ENCODE assay signal across 8 mouse cellular contexts in the genomic region with DNA sequence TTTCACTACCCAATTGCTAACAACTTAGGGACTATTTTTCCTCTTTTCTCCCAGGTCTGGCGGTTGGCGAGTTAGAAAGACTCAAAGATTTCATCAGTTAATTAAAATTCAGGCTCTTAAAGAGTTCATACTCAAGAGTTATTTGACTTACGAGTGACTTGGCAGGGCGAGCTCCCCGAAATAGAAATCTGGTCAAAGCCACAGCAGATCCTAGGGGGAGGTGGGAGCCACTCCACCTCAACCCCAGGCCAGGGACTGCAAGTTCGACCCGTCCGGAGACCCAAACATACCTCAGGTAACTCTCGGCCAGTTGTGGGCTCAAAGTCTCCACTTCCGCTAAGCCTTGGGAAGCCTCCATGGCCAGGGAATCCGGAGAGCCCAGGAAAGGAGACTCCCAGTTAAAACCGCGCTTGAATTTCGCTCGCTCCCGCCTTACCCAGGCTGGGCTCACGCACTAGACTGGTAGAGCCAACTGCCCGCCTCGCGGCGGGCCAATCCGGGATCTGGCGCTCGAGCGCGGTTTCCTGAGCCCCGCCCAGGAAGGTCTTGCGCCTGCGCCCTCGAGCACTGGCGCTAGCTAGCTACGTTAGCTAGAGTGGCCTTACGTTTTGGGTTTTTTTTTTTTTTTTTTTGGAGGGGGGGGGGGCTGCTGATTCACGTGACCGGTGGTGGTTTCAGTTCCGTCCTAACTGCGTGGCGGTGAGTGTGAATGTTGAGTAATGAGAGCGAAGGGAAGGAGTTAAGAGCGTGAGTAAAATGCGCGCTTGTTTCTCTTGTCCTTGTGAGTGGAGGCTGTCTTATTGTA. TPM values are rescaled to one million over a fixed set of nuclear protein-coding genes. Genes with fewer than 3 reads are reported as not detected.
DNase-seq lines count a peak whose midpoint lies in the region; ATAC-seq and TF ChIP-seq lines count a peak whose summit lies in the region.

A gene (minus strand): TSS at position 474 of the 805 bp plus-strand sequence.

- H3K9ac ChIP-seq in CH12.LX (ENCODE audit: insufficient read depth, low read depth) = peak within 1 kb of the TSS; percentile 87
- H3K9ac ChIP-seq in forebrain, embryonic 12.5 days = peak within 1 kb of the TSS; percentile 56
- peak within 1 kb of the TSS; percentile 70 for H3K9ac ChIP-seq in liver, postnatal 0 days (replicated peaks)
- no peak within 1 kb of the TSS; the same call in 1 of the 2 replicates for H3K9ac ChIP-seq in neural tube, embryonic 14.5 days (replicated peaks; ENCODE audit: low read depth, low read length)

- 21% methylated on average over 41 of the region's 42 CpGs for WGBS in forebrain, embryonic 12.5 days
- 11% methylated on average over 42 of the region's 42 CpGs for WGBS in large intestine, adult 2 months
- WGBS in liver, postnatal 0 days (ENCODE audit: insufficient replicate concordance) = 16% methylated on average over 42 of the region's 42 CpGs
- 10% methylated on average over 41 of the region's 42 CpGs for WGBS in neural tube, embryonic 14.5 days

- TF ChIP-seq EP300 in CH12.LX (IDR thresholded peaks at IDR 0.05; ENCODE audit: low read length) = 0 out of 2 replicates have a peak, but pooled peaks have one; percentile 49
- peak; percentile 36; the same call in 1 of the 2 replicates for TF ChIP-seq EP300 in liver, postnatal 0 days (IDR thresholded peaks at IDR 0.05; ENCODE audit: low read depth)

- in situ Hi-C loops in CH12.LX (cut with MboI; ENCODE audit: low pct_ligation_motif_present, low pct_unique_long_range_greater_than_20kb, low sequenced_read_pairs) = no loop called here

- DNase-seq in CH12.LX (ENCODE audit: extremely low read depth) = peak; percentile 86
- peak; percentile 82 for DNase-seq in c-Kit-positive CD71-positive TER-119-negative erythroid progenitor cells, embryonic 14.5 days (ENCODE audit: low read depth)
- peak; percentile 93 to 94 for DNase-seq in heart, postnatal 10 days
- peak; percentile 51 for DNase-seq in large intestine, adult 2 months (ENCODE audit: low read depth, low spot score)
- DNase-seq in liver, postnatal 0 days = peak; percentile 91
- peak; percentile 93 for DNase-seq in testis, postnatal 10 days (ENCODE audit: low spot score)

- peak; percentile 99 for ATAC-seq in forebrain, embryonic 12.5 days (ENCODE audit: low FRiP score)
- ATAC-seq in liver, postnatal 0 days = peak; percentile 100
- peak; percentile 99 for ATAC-seq in neural tube, embryonic 14.5 days (ENCODE audit: low read depth)

- no peak for TF ChIP-seq RAD21 in CH12.LX (IDR thresholded peaks at IDR 0.05; ENCODE audit: low read depth, low read length)

- H3K27me3 ChIP-seq in CH12.LX (replicated peaks) = no peaks in the 10 kb centered on the region
- no peaks in the 10 kb centered on the region for H3K27me3 ChIP-seq in forebrain, embryonic 12.5 days
- H3K27me3 ChIP-seq in liver, postnatal 0 days (ENCODE audit: insufficient read depth, low read length) = no peaks in the 10 kb centered on the region
- H3K27me3 ChIP-seq in neural tube, embryonic 14.5 days (ENCODE audit: control insufficient read depth, insufficient read depth, low read length) = no peaks in the 10 kb centered on the region

- no peaks in the 10 kb centered on the region for H3K9me3 ChIP-seq in CH12.LX (replicated peaks; ENCODE audit: low read length)
- H3K9me3 ChIP-seq in forebrain, embryonic 12.5 days = no peaks in the 10 kb centered on the region
- H3K9me3 ChIP-seq in liver, postnatal 0 days (ENCODE audit: low read length) = no peaks in the 10 kb centered on the region
- no peaks in the 10 kb centered on the region for H3K9me3 ChIP-seq in neural tube, embryonic 14.5 days (ENCODE audit: control insufficient read depth, low read length)

- intact Hi-C loops in heart, postnatal 10 days (cut with DNase I) = loop anchor here (2.0 kb wide), 1 partner anchor 32 kb away; a partner anchor contains a TSS

- peak within 1 kb of the TSS; percentile 68; the same call in 1 of the 2 replicates for H3K27ac ChIP-seq in CH12.LX (ENCODE audit: insufficient read depth, low read depth)
- H3K27ac ChIP-seq in forebrain, embryonic 12.5 days = peak within 1 kb of the TSS; percentile 69; the same call in 1 of the 2 replicates
- peak within 1 kb of the TSS; percentile 88 for H3K27ac ChIP-seq in liver, postnatal 0 days (ENCODE audit: low read depth)
- peak within 1 kb of the TSS; percentile 66 for H3K27ac ChIP-seq in neural tube, embryonic 14.5 days (ENCODE audit: low read depth, low read length)

- peak within 1 kb of the TSS; percentile 49 to 86 (median 65) for H3K4me3 ChIP-seq in CH12.LX (replicated peaks in 1 of 3; ENCODE audit: low read depth in 2 of 3, low read length in 2 of 3, poor library complexity in 1 of 3)
- peak within 1 kb of the TSS; percentile 50 for H3K4me3 ChIP-seq in forebrain, embryonic 12.5 days (replicated peaks)
- H3K4me3 ChIP-seq in liver, postnatal 0 days (ENCODE audit: low read depth, low read length) = peak within 1 kb of the TSS; percentile 56
- peak within 1 kb of the TSS; percentile 31 for H3K4me3 ChIP-seq in neural tube, embryonic 14.5 days (ENCODE audit: low read depth, low read length)

- peaks cover 0 to 12% of the 10 kb centered on the region in 2 experiments for H3K36me3 ChIP-seq in CH12.LX (replicated peaks in 1 of 2; ENCODE audit: control insufficient read depth in 1 of 2, insufficient read depth in 1 of 2, low read length in 1 of 2)
- H3K36me3 ChIP-seq in forebrain, embryonic 12.5 days (replicated peaks) = no peaks in the 10 kb centered on the region
- H3K36me3 ChIP-seq in liver, postnatal 0 days (replicated peaks; ENCODE audit: insufficient read depth, low read length) = no peaks in the 10 kb centered on the region
- H3K36me3 ChIP-seq in neural tube, embryonic 14.5 days (ENCODE audit: control insufficient read depth, insufficient read depth, low read length) = no peaks in the 10 kb centered on the region

- no peaks in the 10 kb centered on the region for H3K4me1 ChIP-seq in CH12.LX (ENCODE audit: control insufficient read depth in 1 of 2, insufficient read depth in 2 of 2)
- 0 out of 2 replicates have a peak, but pooled peaks cover 2% of the 10 kb centered on the region for H3K4me1 ChIP-seq in forebrain, embryonic 12.5 days
- no peaks in the 10 kb centered on the region; the same call in 1 of the 2 replicates for H3K4me1 ChIP-seq in liver, postnatal 0 days (ENCODE audit: insufficient read depth)
- no peaks in the 10 kb centered on the region for H3K4me1 ChIP-seq in neural tube, embryonic 14.5 days (ENCODE audit: control insufficient read depth, insufficient read depth, low read length)

- peak within 1 kb of the TSS; percentile 67 for H3K4me2 ChIP-seq in CH12.LX (ENCODE audit: insufficient read depth, low read depth, poor library complexity, severe bottlenecking)
- H3K4me2 ChIP-seq in forebrain, embryonic 12.5 days = peak within 1 kb of the TSS; percentile 49
- H3K4me2 ChIP-seq in liver, postnatal 0 days (ENCODE audit: low read depth, low read length) = peak within 1 kb of the TSS; percentile 59
- H3K4me2 ChIP-seq in neural tube, embryonic 14.5 days (ENCODE audit: low read depth, low read length) = peak within 1 kb of the TSS; percentile 47

- no peak for TF ChIP-seq CTCF in CH12.LX (conservative IDR thresholded peaks at IDR 0.05 in 1 of 2, IDR thresholded peaks at IDR 0.05 in 1 of 2; ENCODE audit: low read depth in 2 of 2, low read length in 2 of 2)
- no peak; the same call in 1 of the 2 replicates for TF ChIP-seq CTCF in liver, postnatal 0 days (IDR thresholded peaks at IDR 0.05; ENCODE audit: low read depth)

- dilution Hi-C loops in CH12.LX (cut with MboI; ENCODE audit: extremely low pct_ligation_motif_present, extremely low pct_unique_long_range_greater_than_20kb, low sequenced_read_pairs) = no loop called here

- H3K79me2 ChIP-seq in CH12.LX (replicated peaks; ENCODE audit: control insufficient read depth, extremely low read depth, insufficient read depth, poor library complexity, severe bottlenecking) = peaks cover 18% of the 10 kb centered on the region

- TF ChIP-seq POLR2A in CH12.LX (IDR thresholded peaks at IDR 0.05; ENCODE audit: low read depth, low read length) = peak; percentile 81

TF ChIP-seq in CH12.LX, 34 proteins besides CTCF, POLR2A, EP300 and RAD21 (continues in another document):
- TF ChIP-seq IRF4 (IDR thresholded peaks at IDR 0.05; ENCODE audit: low read depth, low read length) (peak; percentile 98), MXI1 (IDR thresholded peaks at IDR 0.05; ENCODE audit: low read depth, low read length) (no peak), SMC3 (IDR thresholded peaks at IDR 0.05; ENCODE audit: low read depth, low read length) (no peak), UBTF (IDR thresholded peaks at IDR 0.05; ENCODE audit: low read depth, low read length) (no peak), CHD1 (IDR thresholded peaks at IDR 0.05; ENCODE audit: low read depth, low read length) (no peak), MYC (IDR thresholded peaks at IDR 0.05; ENCODE audit: low read depth, low read length) (peak; percentile 58; the same call in 1 of the 2 replicates), KAT2A (IDR thresholded peaks at IDR 0.05; ENCODE audit: insufficient replicate concordance, low read length) (peak; percentile 71; the same call in 1 of the 2 replicates), ZKSCAN1 (IDR thresholded peaks at IDR 0.05; ENCODE audit: borderline replicate concordance, low read depth, low read length) (no peak; the same call in 1 of the 2 replicates), MEF2A (IDR thresholded peaks at IDR 0.05; ENCODE audit: borderline replicate concordance, low read depth, low read length) (peak; percentile 55; the same call in 1 of the 2 replicates), JUND (conservative IDR thresholded peaks at IDR 0.05; ENCODE audit: low read depth, low read length) (no peak), USF2 (conservative IDR thresholded peaks at IDR 0.05; ENCODE audit: low read depth, low read length) (peak; percentile 62), GABPA (IDR thresholded peaks at IDR 0.05; ENCODE audit: insufficient replicate concordance, low read depth, low read length) (no peak), MAX (IDR thresholded peaks at IDR 0.05; ENCODE audit: low read length) (peak; percentile 56), POLR2AphosphoS2 (IDR thresholded peaks at IDR 0.05; ENCODE audit: low read depth, low read length) (no peak), USF1 (IDR thresholded peaks at IDR 0.05; ENCODE audit: low read depth, low read length) (peak; percentile 83), HCFC1 (IDR thresholded peaks at IDR 0.05; ENCODE audit: low read depth, low read length) (peak; percentile 85), BHLHE40 (IDR thresholded peaks at IDR 0.05; ENCODE audit: low read depth, low read length) (peak; percentile 99)

RNA-seq across cellular contexts. Expression of the gene that starts here (rescaled TPM):
- 8.9 and 13.5 TPM in 2 replicates for total RNA-seq in CH12.LX (2012; rRNA removed)
- 18.5 and 21.5 TPM in 2 replicates for total RNA-seq in CH12.LX (2014; rRNA removed)
- polyA plus RNA-seq in CH12.LX (2012; ENCODE audit: insufficient read length, low read depth) = 12.2 and 15.0 TPM in 2 replicates
- polyA plus RNA-seq in forebrain, embryonic 12.5 days (2016; fragmentation: Nextera tagmentation; extraction: Ambion mirVana) = 17.9 and 18.5 TPM in 2 replicates
- total RNA-seq in heart, postnatal 10 days (2021) = 1 to 10 TPM; 2.4 to 2.5 TPM
- 1.2 and 1.5 TPM in 2 replicates for polyA plus RNA-seq in large intestine, adult 2 months (2012; rRNA removed)
- polyA plus RNA-seq in liver, postnatal 0 days (2015; fragmentation: Nextera tagmentation; extraction: Ambion mirVana) = 2.5 and 3.2 TPM in 2 replicates
- polyA plus RNA-seq in neural tube, embryonic 14.5 days (2014; fragmentation: Nextera tagmentation; extraction: Ambion mirVana) = 0.94 and 1.6 TPM in 2 replicates

Comparison
In these comparisons a context has a peak if more than half of its experiments do, and no peak if none do; other contexts are left out.
1. Peak in every context shown above with its lines: DNase-seq, ATAC-seq, H3K4me3 ChIP-seq and H3K27ac ChIP-seq.